In the genomic region with DNA sequence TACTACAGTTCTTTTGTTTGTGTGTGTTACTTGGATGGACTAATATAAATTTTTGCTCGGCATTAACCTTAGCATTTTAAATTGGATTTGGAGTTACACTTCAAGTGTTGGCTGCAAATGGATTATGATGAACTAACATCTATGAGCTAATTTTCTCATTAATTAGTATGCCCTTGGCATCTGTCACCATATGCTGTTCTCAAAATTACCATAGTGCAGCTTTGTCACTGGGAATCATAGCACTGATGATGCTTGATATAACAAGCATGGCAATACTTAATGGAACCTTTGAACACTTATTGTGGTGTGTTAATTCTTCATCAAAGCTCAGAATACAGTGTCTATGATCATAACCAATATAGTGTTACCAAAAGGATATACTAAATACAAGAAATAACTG, we compare ENCODE assay signal across 26 mouse cellular contexts.
DNase-seq lines count a peak whose midpoint lies in the region; ATAC-seq and TF ChIP-seq lines count a peak whose summit lies in the region.
"Had no signal": no experiment of that assay in that cellular context is flagged by ENCODE, and none has a peak within 500 bp of the region (broad histone marks: within the 10 kb centered on the region; RNA-seq: fewer than 3 reads in every experiment).

No protein-coding gene starts in this region.

- H3K4me2 ChIP-seq in forebrain, embryonic 11.5 days (ENCODE audit: low read depth, low read length, severe bottlenecking) = no peak overlapping the region
- H3K4me2 ChIP-seq in forebrain, embryonic 16.5 days (ENCODE audit: low read length) = no peak overlapping the region
- H3K4me2 ChIP-seq in forebrain, postnatal 0 days (ENCODE audit: low read depth) = no peak overlapping the region
- no peak overlapping the region for H3K4me2 ChIP-seq in midbrain, postnatal 0 days (ENCODE audit: low read depth, low read length, poor library complexity, severe bottlenecking)
- H3K4me2 ChIP-seq: embryonic facial prominence, embryonic 13.5 days; heart, embryonic 11.5 days; hindbrain, embryonic 14.5 days; intestine, embryonic 15.5 days had no signal

- TF ChIP-seq CTCF in forebrain, postnatal 0 days (IDR thresholded peaks at IDR 0.05; ENCODE audit: low read depth) = no peak
- TF ChIP-seq CTCF in midbrain, postnatal 0 days (IDR thresholded peaks at IDR 0.05) = no peak

- 0 out of 2 replicates have a peak, but pooled peaks have one; percentile 27 for ATAC-seq in forebrain, embryonic 11.5 days (replicated peaks; ENCODE audit: low FRiP score)
- peak; percentile 65 for ATAC-seq in forebrain, embryonic 16.5 days
- ATAC-seq in forebrain, postnatal 0 days = no peak
- no peak for ATAC-seq in midbrain, postnatal 0 days (ENCODE audit: low FRiP score)
- ATAC-seq: activated CD4-positive, CD25-positive, alpha-beta regulatory T cell, adult 4 months; intestine, embryonic 15.5 days had no signal

- no peaks in the 10 kb centered on the region for H3K36me3 ChIP-seq in forebrain, embryonic 11.5 days (ENCODE audit: control insufficient read depth, insufficient read depth, low read length)
- no peaks in the 10 kb centered on the region for H3K36me3 ChIP-seq in forebrain, embryonic 10.5 days (replicated peaks)
- no peaks in the 10 kb centered on the region for H3K36me3 ChIP-seq in forebrain, embryonic 16.5 days (ENCODE audit: control insufficient read depth, insufficient read depth)
- H3K36me3 ChIP-seq in forebrain, postnatal 0 days (ENCODE audit: insufficient read depth) = no peaks in the 10 kb centered on the region
- H3K36me3 ChIP-seq in midbrain, postnatal 0 days (ENCODE audit: insufficient read depth, low read length) = no peaks in the 10 kb centered on the region
- H3K36me3 ChIP-seq in midbrain, embryonic 10.5 days = no peaks in the 10 kb centered on the region
- H3K36me3 ChIP-seq: embryonic facial prominence, embryonic 10.5 days; embryonic facial prominence, embryonic 13.5 days; intestine, embryonic 15.5 days had no signal

- WGBS in forebrain, embryonic 11.5 days = 88% methylated on average over 1 of the region's 1 CpGs
- 96% methylated on average over 1 of the region's 1 CpGs for WGBS in forebrain, embryonic 10.5 days
- WGBS in forebrain, embryonic 16.5 days = 78% methylated on average over 1 of the region's 1 CpGs
- 54% methylated on average over 1 of the region's 1 CpGs for WGBS in forebrain, postnatal 0 days
- WGBS in midbrain, postnatal 0 days = 58% methylated on average over 1 of the region's 1 CpGs
- WGBS in midbrain, embryonic 10.5 days = 83% methylated on average over 1 of the region's 1 CpGs

- H3K4me1 ChIP-seq in forebrain, embryonic 11.5 days (replicated peaks; ENCODE audit: control insufficient read depth, insufficient read depth, low read length) = no peaks in the 10 kb centered on the region
- H3K4me1 ChIP-seq in forebrain, embryonic 10.5 days = no peaks in the 10 kb centered on the region
- H3K4me1 ChIP-seq in forebrain, embryonic 16.5 days (replicated peaks; ENCODE audit: control insufficient read depth, insufficient read depth, low read length) = no peaks in the 10 kb centered on the region
- no peaks in the 10 kb centered on the region for H3K4me1 ChIP-seq in forebrain, postnatal 0 days (ENCODE audit: insufficient read depth)
- H3K4me1 ChIP-seq in midbrain, postnatal 0 days (ENCODE audit: insufficient read depth, low read length) = no peaks in the 10 kb centered on the region
- H3K4me1 ChIP-seq in midbrain, embryonic 10.5 days = no peaks in the 10 kb centered on the region
- H3K4me1 ChIP-seq: embryonic facial prominence, embryonic 10.5 days; embryonic facial prominence, embryonic 13.5 days; intestine, embryonic 15.5 days had no signal

- DNase-seq in forebrain, embryonic 11.5 days (ENCODE audit: low spot score) = no peak
- no peak for DNase-seq in forebrain, embryonic 10.5 days (ENCODE audit: extremely low spot score, low spot score)
- no peak for DNase-seq in forebrain, postnatal 0 days
- DNase-seq in layer of hippocampus, adult 9-10 months (ENCODE audit: low spot score) = peak; percentile 6
- no peak for DNase-seq in layer of hippocampus, postnatal 36 days
- DNase-seq in midbrain, postnatal 0 days (ENCODE audit: low spot score) = peak; percentile 18
- DNase-seq in midbrain, embryonic 10.5 days (ENCODE audit: low spot score) = no peak
- DNase-seq: adrenal gland, adult 8-10 months; adrenal gland, postnatal 25 days; cerebellum, adult 11 months; cerebellum, adult 2 months; cerebellum, adult 9-11 months; cerebellum, postnatal 25 days; embryo, embryonic 11 days; gastrocnemius, adult 2 months; gastrocnemius, postnatal 14 days; heart, adult 11 months; kidney, adult 11 months had no signal

- H3K27me3 ChIP-seq in forebrain, embryonic 11.5 days (ENCODE audit: control insufficient read depth, insufficient read depth, low read length) = no peaks in the 10 kb centered on the region
- no peaks in the 10 kb centered on the region for H3K27me3 ChIP-seq in forebrain, embryonic 10.5 days (ENCODE audit: poor library complexity, severe bottlenecking)
- no peaks in the 10 kb centered on the region for H3K27me3 ChIP-seq in forebrain, embryonic 16.5 days (replicated peaks; ENCODE audit: control insufficient read depth, insufficient read depth, low read length)
- H3K27me3 ChIP-seq in forebrain, postnatal 0 days (ENCODE audit: insufficient read depth, low read length) = no peaks in the 10 kb centered on the region
- H3K27me3 ChIP-seq in midbrain, postnatal 0 days (ENCODE audit: insufficient read depth, low read length) = no peaks in the 10 kb centered on the region
- no peaks in the 10 kb centered on the region for H3K27me3 ChIP-seq in midbrain, embryonic 10.5 days (ENCODE audit: low read depth, poor library complexity, severe bottlenecking)
- H3K27me3 ChIP-seq: embryonic facial prominence, embryonic 13.5 days; intestine, embryonic 15.5 days had no signal

- no peak overlapping the region for H3K9ac ChIP-seq in forebrain, embryonic 11.5 days (ENCODE audit: low read length)
- no peak overlapping the region for H3K9ac ChIP-seq in forebrain, embryonic 16.5 days (replicated peaks; ENCODE audit: low read depth, low read length)
- no peak overlapping the region for H3K9ac ChIP-seq in forebrain, postnatal 0 days
- H3K9ac ChIP-seq in midbrain, postnatal 0 days (replicated peaks; ENCODE audit: low read length, poor library complexity, severe bottlenecking) = no peak overlapping the region
- H3K9ac ChIP-seq: embryonic facial prominence, embryonic 13.5 days; hindbrain, embryonic 14.5 days; intestine, embryonic 15.5 days had no signal

- H3K4me3 ChIP-seq in forebrain, embryonic 11.5 days (ENCODE audit: low read depth, low read length) = no peak overlapping the region
- no peak overlapping the region for H3K4me3 ChIP-seq in forebrain, embryonic 10.5 days
- H3K4me3 ChIP-seq in forebrain, embryonic 16.5 days (replicated peaks; ENCODE audit: low read length) = no peak overlapping the region
- H3K4me3 ChIP-seq in forebrain, postnatal 0 days (ENCODE audit: low read depth, low read length) = no peak overlapping the region
- no peak overlapping the region for H3K4me3 ChIP-seq in midbrain, postnatal 0 days (ENCODE audit: low read depth, low read length)
- H3K4me3 ChIP-seq in midbrain, embryonic 10.5 days = no peak overlapping the region
- H3K4me3 ChIP-seq: embryonic facial prominence, embryonic 10.5 days; embryonic facial prominence, embryonic 13.5 days; erythroblast, embryonic 14.5 days; gastrocnemius, adult 2 months; intestine, embryonic 15.5 days had no signal

- H3K9me3 ChIP-seq in forebrain, embryonic 11.5 days (ENCODE audit: control insufficient read depth, low read length) = no peaks in the 10 kb centered on the region
- no peaks in the 10 kb centered on the region for H3K9me3 ChIP-seq in forebrain, embryonic 10.5 days
- H3K9me3 ChIP-seq in forebrain, embryonic 16.5 days (ENCODE audit: control insufficient read depth, low read length) = no peaks in the 10 kb centered on the region
- H3K9me3 ChIP-seq in forebrain, postnatal 0 days (ENCODE audit: low read length) = no peaks in the 10 kb centered on the region
- H3K9me3 ChIP-seq in midbrain, postnatal 0 days (ENCODE audit: low read length) = no peaks in the 10 kb centered on the region
- H3K9me3 ChIP-seq in midbrain, embryonic 10.5 days (replicated peaks) = no peaks in the 10 kb centered on the region
- H3K9me3 ChIP-seq: embryonic facial prominence, embryonic 10.5 days; embryonic facial prominence, embryonic 13.5 days; intestine, embryonic 15.5 days had no signal

- no peak overlapping the region for H3K27ac ChIP-seq in forebrain, embryonic 11.5 days (ENCODE audit: low read depth, low read length)
- no peak overlapping the region for H3K27ac ChIP-seq in forebrain, embryonic 10.5 days
- H3K27ac ChIP-seq in forebrain, embryonic 16.5 days (ENCODE audit: low read length) = no peak overlapping the region
- no peak overlapping the region for H3K27ac ChIP-seq in forebrain, postnatal 0 days (ENCODE audit: low read depth, low read length)
- no peak overlapping the region for H3K27ac ChIP-seq in midbrain, postnatal 0 days (ENCODE audit: low read depth, low read length)
- no peak overlapping the region for H3K27ac ChIP-seq in midbrain, embryonic 10.5 days (replicated peaks)
- H3K27ac ChIP-seq: embryonic facial prominence, embryonic 10.5 days; embryonic facial prominence, embryonic 13.5 days; gastrocnemius, adult 2 months; hindbrain, embryonic 14.5 days; intestine, embryonic 15.5 days had no signal

Comparison
In these comparisons a context has a peak if more than half of its experiments do, and no peak if none do; other contexts are left out.
1. ATAC-seq: peak in forebrain, embryonic 11.5 days (single experiment) and forebrain, embryonic 16.5 days (single experiment); none in forebrain, postnatal 0 days (single experiment) and midbrain, postnatal 0 days (single experiment).
2. DNase-seq: peak in layer of hippocampus, adult 9-10 months (single experiment) and midbrain, postnatal 0 days (single experiment); none in forebrain, embryonic 11.5 days (single experiment), forebrain, embryonic 10.5 days (single experiment), forebrain, postnatal 0 days (single experiment), layer of hippocampus, postnatal 36 days (0 of 2) and midbrain, embryonic 10.5 days (single experiment).